Mouse (Mus musculus): ENCODE measurements around the gene H13.

DNA sequence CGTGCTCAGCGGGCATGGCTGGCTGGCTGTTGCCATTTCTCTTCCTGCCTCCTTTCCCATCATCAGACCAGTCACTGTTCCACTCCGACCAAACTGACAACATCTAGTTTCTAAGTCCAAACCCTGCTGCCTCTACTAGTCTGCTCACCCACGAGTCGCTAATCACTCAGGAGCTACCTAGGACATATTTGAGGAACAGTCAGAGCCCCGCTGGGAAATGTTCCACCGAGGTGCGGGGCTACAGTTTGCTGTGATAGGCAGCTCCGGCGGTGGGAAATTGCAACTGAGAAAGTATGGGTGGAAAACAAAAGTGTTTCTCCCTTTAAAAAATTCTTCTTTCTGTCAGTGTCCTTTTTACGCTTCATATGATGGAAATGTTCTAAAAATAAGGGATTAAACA, 48.4 kb downstream of the H13 start:
- TF ChIP-seq CTCF (IDR thresholded peaks at IDR 0.05; ENCODE audit: extremely low read depth, insufficient read depth, insufficient read length, insufficient replicate concordance) (no peak), POLR2A (IDR thresholded peaks at IDR 0.05; ENCODE audit: low read depth, low read length) (no peak)

All from spleen, adult 2 months (tissue).